In genomic region chr11:72332951-72333667, GRCm38 (mm10) we compare ENCODE assay signal across 14 mouse cellular contexts. TPM values are rescaled to one million over a fixed set of nuclear protein-coding genes. Genes with fewer than 3 reads are reported as not detected.
A peak's percentile ranks its signal among the peaks of the same experiment; 100 is the strongest.
DNase-seq lines count a peak whose midpoint lies in the region; ATAC-seq lines count a peak whose summit lies in the region.
"Had no signal": no experiment of that assay in that cellular context is flagged by ENCODE, and none has a peak within 500 bp of the region (broad histone marks: within the 10 kb centered on the region; RNA-seq: fewer than 3 reads in every experiment).

No protein-coding gene starts in this region.

- peak; percentile 47 for DNase-seq in layer of hippocampus, adult 11-12 months (ENCODE audit: low spot score)
- no peak for DNase-seq in layer of hippocampus, postnatal 25 days (ENCODE audit: extremely low spot score in 1 of 2, low spot score in 1 of 2)
- DNase-seq in right cerebral cortex, adult 18-20 months, result peak; percentile 70
- DNase-seq in right cerebral cortex, postnatal 4 days, result no peak
- DNase-seq in layer of hippocampus, adult 9-11 months, result peak; percentile 70
- DNase-seq in thymus, adult 18-20 months, result no peak
- DNase-seq: adrenal gland, adult 2 months; cerebellum, adult 9-11 months; gastrocnemius, postnatal 14 days; kidney, postnatal 14 days had no signal

- no peak for ATAC-seq in monocyte, adult 5-6 weeks (replicated peaks; ENCODE audit: insufficient number of reproducible peaks, low FRiP score, low TSS enrichment, poor library complexity, severe bottlenecking)
- ATAC-seq: intestine, embryonic 15.5 days; midbrain, embryonic 16.5 days had no signal

RNA-seq across cellular contexts. Expression of gene Fbxo39, which starts 18.9 kb away (rescaled TPM):
- total RNA-seq in layer of hippocampus, postnatal 25 days (2021), result not detected
- total RNA-seq in monocyte, adult 5-6 weeks (2017), result 0.29 to 0.57 TPM in 2 of 3 replicates, not detected in the other
- total RNA-seq: adrenal gland, adult 2 months; gastrocnemius, postnatal 14 days; megakaryocyte progenitor cell, adult 5-6 weeks had no signal

RNA-seq across cellular contexts. Expression of gene Tekt1, which starts 29.1 kb away (rescaled TPM):
- total RNA-seq in layer of hippocampus, postnatal 25 days (2021), result 1 to 10 TPM; 2.7 to 3.1 TPM
- total RNA-seq in monocyte, adult 5-6 weeks (2017), result not detected in 3 replicates
- total RNA-seq: megakaryocyte progenitor cell, adult 5-6 weeks had no signal

RNA-seq across cellular contexts. Expression of gene Xaf1, which starts 31.7 kb away (rescaled TPM):
- 1 to 10 TPM; 2.4 to 3.3 TPM for total RNA-seq in layer of hippocampus, postnatal 25 days (2021)
- 21.7 to 46.0 TPM (median 28.6 TPM) in 3 replicates for total RNA-seq in monocyte, adult 5-6 weeks (2017)

Comparison
In these comparisons a context has a peak if more than half of its experiments do, and no peak if none do; other contexts are left out.
1. DNase-seq: peak in layer of hippocampus, adult 11-12 months (single experiment), right cerebral cortex, adult 18-20 months (single experiment) and layer of hippocampus, adult 9-11 months (single experiment); none in layer of hippocampus, postnatal 25 days (0 of 2), right cerebral cortex, postnatal 4 days (single experiment) and thymus, adult 18-20 months (0 of 2).